Mouse (Mus musculus) retina, postnatal 7 days (tissue): ENCODE measurements around the gene Acadsb.
"Not testable (repeated sequence)": the region's sequence is repeated elsewhere in the genome, so short reads cannot be mapped to it uniquely, and the experiment has no call there.

Experiments
- DNase-seq: peaks from one replicate; pipeline ENCODE4 v3.0.0-alpha.2; 2012; ENCODE audit warnings: low read depth, low spot score

Acadsb gene

GRCm38 (mm10) chr7:131410416-131411058 lies at the start of gene Acadsb, which contains the start of gene Ikzf5:
Acadsb (plus strand) TSS chr7:131410601.
Ikzf5 (minus strand) TSS chr7:131410521.
- peak; percentile 97 for DNase-seq

GRCm38 (mm10) chr7:131362269-131362614 lies 48.2 kb upstream of the Acadsb start:
- DNase-seq = no peak

GRCm38 (mm10) chr7:131362615-131363300 lies 47.6 kb upstream of the Acadsb start, which contains the start of gene 2310057M21Rik:
2310057M21Rik (minus strand) TSS chr7:131362759.
- DNase-seq = peak; percentile 98

- DNase-seq = no peak
Observed at GRCm38 (mm10) chr7:131364131-131364530, 46.3 kb upstream of the Acadsb start.

- DNase-seq = peak; percentile 85
Observed at GRCm38 (mm10) chr7:131370648-131371469, 39.5 kb upstream of the Acadsb start, which contains the start of gene Pstk. Pstk (plus strand) TSS chr7:131371141.

GRCm38 (mm10) chr7:131371470-131371860 lies 38.9 kb upstream of the Acadsb start:
- no peak for DNase-seq

GRCm38 (mm10) chr7:131371880-131372651 lies 38.3 kb upstream of the Acadsb start:
- no peak for DNase-seq

GRCm38 (mm10) chr7:131391761-131392160 lies 18.6 kb upstream of the Acadsb start:
- not testable (repeated sequence) for DNase-seq

GRCm38 (mm10) chr7:131409321-131409987 lies 947 bp upstream of the Acadsb start:
- DNase-seq = no peak

- DNase-seq = no peak
Observed at GRCm38 (mm10) chr7:131409988-131410385, 414 bp upstream of the Acadsb start.

- DNase-seq = no peak
Observed at GRCm38 (mm10) chr7:131411221-131411940, 980 bp downstream of the Acadsb start.

GRCm38 (mm10) chr7:131411941-131412270 lies 1.5 kb downstream of the Acadsb start:
- DNase-seq = no peak

GRCm38 (mm10) chr7:131416742-131417141 lies 6.3 kb downstream of the Acadsb start:
- DNase-seq = not testable (repeated sequence)

- DNase-seq = no peak
Observed at GRCm38 (mm10) chr7:131417605-131418004, 7.2 kb downstream of the Acadsb start.

GRCm38 (mm10) chr7:131424912-131425311 lies 14.5 kb downstream of the Acadsb start:
- no peak for DNase-seq

GRCm38 (mm10) chr7:131427331-131427730 lies 16.9 kb downstream of the Acadsb start:
- no peak for DNase-seq

GRCm38 (mm10) chr7:131432244-131432643 lies 21.8 kb downstream of the Acadsb start:
- peak; percentile 28 for DNase-seq

GRCm38 (mm10) chr7:131434276-131434675 lies 23.9 kb downstream of the Acadsb start:
- DNase-seq = no peak

GRCm38 (mm10) chr7:131437051-131437450 lies 26.6 kb downstream of the Acadsb start:
- no peak for DNase-seq

GRCm38 (mm10) chr7:131456714-131457113 lies 46.3 kb downstream of the Acadsb start:
- no peak for DNase-seq
